Mouse (Mus musculus) intestine, postnatal 0 days (tissue): ENCODE measurements around the gene Gpr84. TPM values are rescaled to one million over a fixed set of nuclear protein-coding genes. Genes with fewer than 3 reads are reported as not detected.

Source experiments
- ATAC-seq: fragments of 200-750 bp; cut with Nextera tagmentation; 2 replicates; pipeline ENCODE4 v1.8.0; 2017; ENCODE audit warnings: mild to moderate bottlenecking, moderate TSS enrichment, moderate library complexity
- H3K27ac ChIP-seq: fragments of 300-500 bp; sonication (generic); 2 replicates; pipeline ENCODE4 v1.5.1; 2014; ENCODE audit warnings: mild to moderate bottlenecking, low read depth, low read length, moderate library complexity
- H3K27me3 ChIP-seq: fragments of 300-500 bp; sonication (generic); replicated peaks from 2 replicates; pipeline ENCODE4 v1.6.1; 2014; ENCODE audit warnings: low read length, mixed read lengths; ENCODE audit not compliant: control insufficient read depth, insufficient read depth
- H3K36me3 ChIP-seq: fragments of 300-500 bp; sonication (generic); 2 replicates; pipeline ENCODE4 v1.6.1; 2014; ENCODE audit warnings: mild to moderate bottlenecking, moderate library complexity; ENCODE audit not compliant: control insufficient read depth, insufficient read depth
- H3K4me1 ChIP-seq: fragments of 300-500 bp; sonication (generic); replicated peaks from 2 replicates; pipeline ENCODE4 v1.6.1; 2014; ENCODE audit warnings: antibody characterized with exemption, low read length, mixed read lengths; ENCODE audit not compliant: control insufficient read depth, insufficient read depth
- H3K4me2 ChIP-seq: fragments of 300-500 bp; sonication (generic); replicated peaks from 2 replicates; pipeline ENCODE4 v1.6.1; 2014; ENCODE audit warnings: low read depth, mild to moderate bottlenecking, moderate library complexity
- H3K4me3 ChIP-seq: fragments of 300-500 bp; sonication (generic); 2 replicates; pipeline ENCODE4 v1.5.1; 2014; ENCODE audit warnings: low read depth, low read length
- H3K9ac ChIP-seq: fragments of 300-500 bp; sonication (generic); 2 replicates; pipeline ENCODE4 v1.6.1; 2014; ENCODE audit warnings: mild to moderate bottlenecking, low read depth, low read length
- H3K9me3 ChIP-seq: fragments of 300-500 bp; sonication (generic); 2 replicates; pipeline ENCODE4 v1.6.1; 2016; ENCODE audit warnings: mixed run types; ENCODE audit not compliant: control insufficient read depth
- CTCF ChIP-seq: sonication (generic); IDR thresholded peaks from 2 replicates; pipeline ENCODE4 v1.5.1; 2016; ENCODE audit warnings: low read depth, mild to moderate bottlenecking, control low read depth, antibody characterized with exemption, moderate library complexity
- WGBS: fragments of 180-500 bp; shearing (Covaris S2); extraction: QIAGEN DNeasy Blood & Tissue Kit; methylation state at CpG from one replicate; pipeline ENCODE4 v1.1.7; 2014; 5-methylcytosine and 5-hydroxymethylcytosine counted together
- polyA plus RNA-seq: library from polyadenylated mRNA; unstranded; fragments of >200 nt; fragmentation: Nextera tagmentation; extraction: Ambion mirVana; gene quantifications from 2 replicates; pipeline ENCODE4 v1.2.1, GENCODE M21; 2015

Gene Gpr84
- polyA plus RNA-seq, 1 experiment from 2014 or later, result not detected

DNA sequence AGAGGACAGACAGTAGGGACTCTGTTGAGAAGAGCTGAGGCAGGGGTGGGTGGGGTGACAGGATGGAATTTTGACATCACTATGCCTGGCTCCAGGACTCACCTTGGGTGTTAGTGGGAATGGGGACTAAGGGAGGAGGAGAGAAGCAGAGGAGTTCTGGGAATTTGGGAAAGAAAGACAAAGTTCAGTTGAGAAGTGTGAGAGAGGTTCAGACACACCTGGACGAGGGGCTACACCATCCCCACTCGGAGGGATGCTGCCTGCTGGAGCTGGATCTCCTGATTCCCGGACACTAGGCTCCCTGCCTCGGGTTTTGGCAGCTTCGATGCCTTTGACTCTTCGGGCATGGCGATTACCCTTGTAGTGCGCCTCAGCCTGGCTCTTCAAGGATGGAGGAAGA is 7.3 kb upstream of the Gpr84 start:
- no peak overlapping the region for H3K4me2 ChIP-seq
- WGBS, result 92% methylated on average over 8 of the region's 8 CpGs
- H3K9me3 ChIP-seq, result no peaks in the 10 kb centered on the region
- no peak overlapping the region for H3K4me3 ChIP-seq
- 0 out of 2 replicates have a peak, but pooled peaks cover 3% of the 10 kb centered on the region for H3K27me3 ChIP-seq
- H3K27ac ChIP-seq, result no peak overlapping the region
- no peaks in the 10 kb centered on the region for H3K36me3 ChIP-seq
- H3K9ac ChIP-seq, result no peak overlapping the region
- no peak for ATAC-seq
- H3K4me1 ChIP-seq, result 0 out of 2 replicates have a peak, but pooled peaks cover 4% of the 10 kb centered on the region
- no peak for TF ChIP-seq CTCF

- Histone ChIP-seq H3K36me3 (no peaks in the 10 kb centered on the region), H3K27ac (no peak overlapping the region), H3K9ac (no peak overlapping the region), H3K27me3 (0 out of 2 replicates have a peak, but pooled peaks cover 3% of the 10 kb centered on the region), H3K4me2 (no peak overlapping the region), H3K4me3 (no peak overlapping the region), H3K9me3 (no peaks in the 10 kb centered on the region), H3K4me1 (0 out of 2 replicates have a peak, but pooled peaks cover 4% of the 10 kb centered on the region)
- no peak for TF ChIP-seq CTCF
- ATAC-seq, result no peak
These were observed 6.7 kb upstream of the Gpr84 start for GRCm38 (mm10) chr15:103317120-103317519.

DNA sequence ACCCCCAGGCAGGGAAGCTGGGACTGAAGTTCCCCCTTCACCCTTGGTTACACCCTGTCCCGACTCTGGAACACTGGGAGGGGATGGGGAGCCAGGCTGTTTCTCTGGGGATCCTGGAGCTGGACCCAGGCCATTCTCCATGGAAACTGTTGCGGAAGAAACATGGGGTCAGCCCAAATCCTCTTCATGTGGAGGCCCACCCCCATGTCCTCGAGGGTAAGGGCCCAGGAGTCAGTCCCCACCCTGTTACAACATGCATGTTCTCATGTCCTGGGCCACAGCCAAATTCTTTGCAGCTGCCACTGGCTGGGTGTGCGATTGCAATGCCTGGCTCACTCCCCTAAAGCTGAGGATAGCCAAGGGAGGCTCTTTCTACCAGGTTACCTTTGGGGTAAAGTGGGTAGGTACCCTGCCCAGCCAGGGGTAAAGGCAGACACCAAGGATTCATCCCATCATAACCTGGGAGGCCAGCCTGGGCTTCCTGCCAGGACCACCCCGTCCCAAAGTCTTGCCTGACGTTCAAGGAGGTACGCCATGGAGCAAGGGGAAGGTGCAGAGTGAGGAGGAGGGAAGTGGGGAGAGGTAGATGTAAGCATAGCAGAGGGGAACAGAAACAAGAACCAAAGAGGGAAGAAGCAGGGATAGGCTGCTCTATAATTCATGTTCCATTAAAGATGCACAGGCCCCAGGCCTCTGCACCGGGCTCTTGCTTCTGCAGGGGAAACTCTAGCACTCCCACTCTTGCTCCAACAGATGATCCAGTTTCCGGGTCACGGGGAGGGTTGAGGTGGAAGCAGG is 5.8 kb upstream of the Gpr84 start:
- 70% methylated on average over 10 of the region's 10 CpGs for WGBS
- H3K4me2 ChIP-seq, result no peak overlapping the region
- no peak overlapping the region for H3K9ac ChIP-seq
- no peak overlapping the region for H3K4me3 ChIP-seq
- no peaks in the 10 kb centered on the region for H3K9me3 ChIP-seq
- H3K4me1 ChIP-seq, result 0 out of 2 replicates have a peak, but pooled peaks cover 4% of the 10 kb centered on the region
- 0 out of 2 replicates have a peak, but pooled peaks cover 3% of the 10 kb centered on the region for H3K27me3 ChIP-seq
- no peak overlapping the region for H3K27ac ChIP-seq
- ATAC-seq, result no peak
- H3K36me3 ChIP-seq, result no peaks in the 10 kb centered on the region
- TF ChIP-seq CTCF, result no peak

DNA sequence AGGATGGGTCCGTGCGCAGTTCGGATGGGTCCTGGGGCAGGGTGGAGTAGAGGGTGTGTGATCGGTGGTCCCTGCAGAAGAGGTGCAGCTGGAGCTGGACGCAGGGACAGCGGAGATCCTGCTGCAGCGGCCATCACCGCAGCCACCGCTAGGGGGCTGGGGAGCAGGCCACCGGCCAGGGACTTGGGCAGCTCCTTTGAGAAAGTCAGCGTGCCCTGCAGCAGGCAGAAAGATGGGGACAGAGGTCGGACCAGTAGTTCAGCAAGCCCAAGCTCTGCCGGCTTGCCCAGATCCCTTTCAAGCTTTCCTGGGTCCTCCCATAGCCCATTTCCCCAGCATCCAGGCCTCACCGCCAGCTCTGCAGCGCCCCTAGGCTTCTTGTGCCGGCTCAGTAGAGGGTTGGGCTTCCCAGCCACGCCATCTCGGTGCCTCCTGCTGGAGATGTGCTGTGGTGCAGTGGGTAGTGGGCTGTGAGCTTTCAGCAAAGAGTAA is 4.6 kb upstream of the Gpr84 start:
- Histone ChIP-seq H3K9ac (no peak overlapping the region), H3K9me3 (no peaks in the 10 kb centered on the region), H3K36me3 (no peaks in the 10 kb centered on the region), H3K4me2 (peak overlapping the region; percentile 64), H3K4me1 (0 out of 2 replicates have a peak, but pooled peaks cover 4% of the 10 kb centered on the region), H3K27me3 (no peaks in the 10 kb centered on the region), H3K4me3 (peak overlapping the region; percentile 24), H3K27ac (no peak overlapping the region)
- ATAC-seq, result peak; percentile 69
- TF ChIP-seq CTCF, result peak; percentile 88
- 6% methylated on average over 18 of the region's 18 CpGs for WGBS

DNA sequence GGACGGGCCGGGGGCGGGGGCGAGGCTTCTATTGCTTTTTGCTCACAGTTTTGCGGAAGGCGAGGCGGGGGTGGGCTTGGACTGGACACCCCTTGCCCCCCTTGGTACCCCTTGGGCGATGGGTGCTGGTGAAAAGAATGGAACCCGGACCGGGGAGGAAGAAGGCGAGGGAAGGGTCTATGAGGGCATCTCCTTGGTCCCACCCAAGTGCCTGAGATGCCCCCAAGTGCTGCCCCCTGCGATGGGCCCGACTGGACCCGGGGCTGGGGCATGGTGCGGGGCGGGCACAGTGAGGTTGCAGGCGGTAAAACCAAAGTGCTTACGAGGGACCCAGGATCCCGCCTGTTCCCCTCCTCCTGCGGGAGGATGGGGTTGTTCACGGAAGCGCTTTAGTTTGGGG is 3.8 kb upstream of the Gpr84 start:
- Histone ChIP-seq H3K36me3 (no peaks in the 10 kb centered on the region), H3K4me2 (peak overlapping the region; percentile 64), H3K4me1 (0 out of 2 replicates have a peak, but pooled peaks cover 4% of the 10 kb centered on the region), H3K9ac (no peak overlapping the region), H3K9me3 (no peaks in the 10 kb centered on the region), H3K27me3 (0 out of 2 replicates have a peak, but pooled peaks cover under 1% of the 10 kb centered on the region), H3K4me3 (0 out of 2 replicates have a peak overlapping the region, but pooled peaks have one; percentile 24), H3K27ac (no peak overlapping the region)
- ATAC-seq, result no peak
- TF ChIP-seq CTCF, result no peak
- 59% methylated on average over 21 of the region's 22 CpGs for WGBS

GRCm38 (mm10) chr15:103313495-103314095 is 3.2 kb upstream of the Gpr84 start:
- TF ChIP-seq CTCF, result peak; percentile 88
- H3K27me3 ChIP-seq, result 0 out of 2 replicates have a peak, but pooled peaks cover 2% of the 10 kb centered on the region
- no peaks in the 10 kb centered on the region for H3K36me3 ChIP-seq
- H3K4me3 ChIP-seq, result no peak overlapping the region
- H3K4me2 ChIP-seq, result peak overlapping the region; percentile 44; the same call in 1 of the 2 replicates
- ATAC-seq, result no peak
- WGBS, result 27% methylated on average over 18 of the region's 18 CpGs
- no peaks in the 10 kb centered on the region for H3K9me3 ChIP-seq
- 0 out of 2 replicates have a peak, but pooled peaks cover 4% of the 10 kb centered on the region for H3K4me1 ChIP-seq
- no peak overlapping the region for H3K9ac ChIP-seq
- H3K27ac ChIP-seq, result no peak overlapping the region
